Mouse (Mus musculus): ENCODE data around the gene Nop9. TPM values are rescaled to one million over a fixed set of nuclear protein-coding genes. Genes with fewer than 3 reads are reported as not detected.

Gene Nop9
- total and polyA plus RNA-seq, 2 experiments from 2014 or later: 17.3 to 30.4 TPM

GRCm38 (mm10) chr14:55780736-55781135, 35.2 kb downstream of the Nop9 start:
- ATAC-seq (ENCODE audit: low FRiP score): no peak
- Histone ChIP-seq H3K4me1 (ENCODE audit: insufficient read depth, low read length) (no peaks in the 10 kb centered on the region), H3K27ac (ENCODE audit: low read depth, low read length) (no peak overlapping the region), H3K4me2 (ENCODE audit: low read depth, low read length, poor library complexity, severe bottlenecking) (no peak overlapping the region), H3K36me3 (ENCODE audit: insufficient read depth, low read length) (no peaks in the 10 kb centered on the region), H3K4me3 (ENCODE audit: low read depth, low read length) (no peak overlapping the region), H3K9ac (replicated peaks; ENCODE audit: low read length, poor library complexity, severe bottlenecking) (no peak overlapping the region), H3K9me3 (ENCODE audit: low read length) (no peaks in the 10 kb centered on the region), H3K27me3 (ENCODE audit: insufficient read depth, low read length) (peaks cover 33% of the 10 kb centered on the region)
- no peak for TF ChIP-seq CTCF (IDR thresholded peaks at IDR 0.05)
- WGBS: 82% methylated on average over 11 of the region's 11 CpGs
- DNase-seq (ENCODE audit: low spot score): no peak

GRCm38 (mm10) chr14:55781310-55781709, 35.8 kb downstream of the Nop9 start:
- WGBS: 15% methylated on average over 14 of the region's 14 CpGs

GRCm38 (mm10) chr14:55782361-55782960, 37.0 kb downstream of the Nop9 start:
- Histone ChIP-seq H3K4me1 (ENCODE audit: insufficient read depth, low read length) (no peaks in the 10 kb centered on the region), H3K4me3 (ENCODE audit: low read depth, low read length) (no peak overlapping the region), H3K4me2 (ENCODE audit: low read depth, low read length, poor library complexity, severe bottlenecking) (peak overlapping the region; percentile 13; the same call in 1 of the 2 replicates), H3K27ac (ENCODE audit: low read depth, low read length) (no peak overlapping the region), H3K9ac (replicated peaks; ENCODE audit: low read length, poor library complexity, severe bottlenecking) (no peak overlapping the region), H3K36me3 (ENCODE audit: insufficient read depth, low read length) (no peaks in the 10 kb centered on the region), H3K9me3 (ENCODE audit: low read length) (no peaks in the 10 kb centered on the region), H3K27me3 (ENCODE audit: insufficient read depth, low read length) (peaks cover 49% of the 10 kb centered on the region)
- WGBS: 59% methylated on average over 9 of the region's 9 CpGs
- DNase-seq (ENCODE audit: low spot score): no peak
- no peak for TF ChIP-seq CTCF (IDR thresholded peaks at IDR 0.05)
- ATAC-seq (ENCODE audit: low FRiP score): no peak

More at GRCm38 (mm10) chr14:55781310-55781709, 35.8 kb downstream of the Nop9 start:
- peak overlapping the region; percentile 27 for H3K4me2 ChIP-seq (ENCODE audit: low read depth, low read length, poor library complexity, severe bottlenecking)
- no peaks in the 10 kb centered on the region for H3K9me3 ChIP-seq (ENCODE audit: low read length)
- peak; percentile 99 for TF ChIP-seq CTCF (IDR thresholded peaks at IDR 0.05)
- H3K4me3 ChIP-seq (ENCODE audit: low read depth, low read length): 0 out of 2 replicates have a peak overlapping the region, but pooled peaks have one; percentile 12
- ATAC-seq (ENCODE audit: low FRiP score) (peak; percentile 73), DNase-seq (ENCODE audit: low spot score) (peak; percentile 93)
- no peak overlapping the region for H3K9ac ChIP-seq (replicated peaks; ENCODE audit: low read length, poor library complexity, severe bottlenecking)
- H3K4me1 ChIP-seq (ENCODE audit: insufficient read depth, low read length): no peaks in the 10 kb centered on the region
- H3K27ac ChIP-seq (ENCODE audit: low read depth, low read length): no peak overlapping the region
- H3K27me3 ChIP-seq (ENCODE audit: insufficient read depth, low read length): peaks cover 39% of the 10 kb centered on the region
- H3K36me3 ChIP-seq (ENCODE audit: insufficient read depth, low read length): no peaks in the 10 kb centered on the region

- peak overlapping the region; percentile 44 for H3K4me2 ChIP-seq (ENCODE audit: low read depth, low read length, poor library complexity, severe bottlenecking)
- ATAC-seq (ENCODE audit: low FRiP score): no peak
- peaks cover 56% of the 10 kb centered on the region for H3K27me3 ChIP-seq (ENCODE audit: insufficient read depth, low read length)
- peak overlapping the region; percentile 25 for H3K4me3 ChIP-seq (ENCODE audit: low read depth, low read length)
- WGBS: under 1% methylated on average over 31 of the region's 31 CpGs
- H3K36me3 ChIP-seq (ENCODE audit: insufficient read depth, low read length): no peaks in the 10 kb centered on the region
- H3K27ac ChIP-seq (ENCODE audit: low read depth, low read length): no peak overlapping the region
- H3K9me3 ChIP-seq (ENCODE audit: low read length): no peaks in the 10 kb centered on the region
- TF ChIP-seq CTCF (IDR thresholded peaks at IDR 0.05): no peak
- no peak overlapping the region for H3K9ac ChIP-seq (replicated peaks; ENCODE audit: low read length, poor library complexity, severe bottlenecking)
- peak; percentile 71 for DNase-seq (ENCODE audit: low spot score)
- 0 out of 2 replicates have a peak, but pooled peaks cover 2% of the 10 kb centered on the region for H3K4me1 ChIP-seq (ENCODE audit: insufficient read depth, low read length)
These were observed 37.9 kb downstream of the Nop9 start for GRCm38 (mm10) chr14:55783171-55783957.

- H3K36me3 ChIP-seq (ENCODE audit: insufficient read depth, low read length): no peaks in the 10 kb centered on the region
- H3K4me3 ChIP-seq (ENCODE audit: low read depth, low read length): peak within 1 kb of the TSS; percentile 25
- no peaks in the 10 kb centered on the region for H3K9me3 ChIP-seq (ENCODE audit: low read length)
- no peak for TF ChIP-seq CTCF (IDR thresholded peaks at IDR 0.05)
- 0 out of 2 replicates have a peak, but pooled peaks cover 2% of the 10 kb centered on the region for H3K4me1 ChIP-seq (ENCODE audit: insufficient read depth, low read length)
- peaks cover 61% of the 10 kb centered on the region for H3K27me3 ChIP-seq (ENCODE audit: insufficient read depth, low read length)
- H3K4me2 ChIP-seq (ENCODE audit: low read depth, low read length, poor library complexity, severe bottlenecking): peak within 1 kb of the TSS; percentile 44
- H3K27ac ChIP-seq (ENCODE audit: low read depth, low read length): no peak within 1 kb of the TSS
- H3K9ac ChIP-seq (replicated peaks; ENCODE audit: low read length, poor library complexity, severe bottlenecking): no peak within 1 kb of the TSS
- DNase-seq (ENCODE audit: low spot score) (no peak), ATAC-seq (ENCODE audit: low FRiP score) (no peak)
- 2% methylated on average over 13 of the region's 13 CpGs for WGBS
These were observed 38.4 kb downstream of the Nop9 start, which contains the start of gene Adcy4 for GRCm38 (mm10) chr14:55783958-55784235. TSS of gene Adcy4 (minus strand) at chr14:55784095.

GRCm38 (mm10) chr14:55785195-55785594, 39.7 kb downstream of the Nop9 start:
- no peak for ATAC-seq (ENCODE audit: low FRiP score)
- H3K9ac ChIP-seq (replicated peaks; ENCODE audit: low read length, poor library complexity, severe bottlenecking): no peak overlapping the region
- H3K4me2 ChIP-seq (ENCODE audit: low read depth, low read length, poor library complexity, severe bottlenecking): no peak overlapping the region
- WGBS: 27% methylated on average over 6 of the region's 6 CpGs
- no peak overlapping the region for H3K27ac ChIP-seq (ENCODE audit: low read depth, low read length)
- no peaks in the 10 kb centered on the region for H3K9me3 ChIP-seq (ENCODE audit: low read length)
- DNase-seq (ENCODE audit: low spot score): no peak
- H3K27me3 ChIP-seq (ENCODE audit: insufficient read depth, low read length): peaks cover 72% of the 10 kb centered on the region
- TF ChIP-seq CTCF (IDR thresholded peaks at IDR 0.05): no peak
- H3K36me3 ChIP-seq (ENCODE audit: insufficient read depth, low read length): no peaks in the 10 kb centered on the region
- 0 out of 2 replicates have a peak, but pooled peaks cover 2% of the 10 kb centered on the region for H3K4me1 ChIP-seq (ENCODE audit: insufficient read depth, low read length)
- no peak overlapping the region for H3K4me3 ChIP-seq (ENCODE audit: low read depth, low read length)
